Comparison of ENCODE assay signal across 11 mouse cellular contexts in the genomic region with DNA sequence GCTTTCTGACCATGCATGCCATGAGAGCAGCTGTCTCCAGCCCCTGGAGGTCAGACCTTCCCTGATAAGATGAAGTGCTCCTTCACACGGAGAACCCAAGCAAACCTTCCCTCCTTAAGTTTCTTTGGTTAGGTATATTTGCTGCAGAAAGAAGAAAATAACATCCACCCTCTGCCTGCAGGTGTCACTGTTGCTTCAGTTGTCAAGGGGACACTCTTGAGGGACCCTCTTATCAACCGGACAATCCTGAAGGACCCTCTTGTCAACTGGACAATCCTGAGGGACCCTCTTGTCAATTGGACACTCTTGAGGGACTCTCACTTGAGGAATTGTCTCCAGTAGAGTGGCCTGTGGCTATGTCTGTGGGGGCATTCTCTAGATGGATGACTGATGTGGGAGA.
DNase-seq lines count a peak whose midpoint lies in the region; ATAC-seq and TF ChIP-seq lines count a peak whose summit lies in the region.
"Had no signal": no experiment of that assay in that cellular context is flagged by ENCODE, and none has a peak within 500 bp of the region (broad histone marks: within the 10 kb centered on the region; RNA-seq: fewer than 3 reads in every experiment).

No protein-coding gene starts in this region.

- WGBS in liver, embryonic 14.5 days (ENCODE audit: insufficient replicate concordance) = 22% methylated on average over 2 of the region's 2 CpGs
- WGBS in liver, embryonic 12.5 days (ENCODE audit: insufficient replicate concordance) = 22% methylated on average over 2 of the region's 2 CpGs

- peak; percentile 24; the same call in 1 of the 2 replicates for TF ChIP-seq CTCF in gastrocnemius, adult 2 months (IDR thresholded peaks at IDR 0.05)
- peak; percentile 41 for TF ChIP-seq CTCF in liver, embryonic 14.5 days (IDR thresholded peaks at IDR 0.05; ENCODE audit: low read depth)

- TF ChIP-seq EP300 in liver, embryonic 14.5 days (IDR thresholded peaks at IDR 0.05; ENCODE audit: low read depth) = no peak

- DNase-seq in gastrocnemius, adult 2 months = no peak
- no peak for DNase-seq in gastrocnemius, postnatal 25 days
- DNase-seq in liver, embryonic 14.5 days (ENCODE audit: low read depth in 3 of 3, low spot score in 3 of 3) = no peak
- DNase-seq in ES-CJ7 (ENCODE audit: low read depth, low spot score) = peak; percentile 24
- peak; percentile 32 for DNase-seq in embryo, embryonic 9.5 days (ENCODE audit: extremely low spot score)
- no peak for DNase-seq in cerebellum, adult 9-10 months
- DNase-seq: cerebellum, postnatal 36 days; kidney, adult 8-10 months had no signal

- no peak overlapping the region for H3K9ac ChIP-seq in liver, embryonic 14.5 days (replicated peaks)
- no peak overlapping the region for H3K9ac ChIP-seq in liver, embryonic 12.5 days

- H3K27me3 ChIP-seq in liver, embryonic 14.5 days (ENCODE audit: control insufficient read depth, insufficient read depth, low read length) = no peaks in the 10 kb centered on the region
- no peaks in the 10 kb centered on the region for H3K27me3 ChIP-seq in liver, embryonic 12.5 days (replicated peaks)

- no peak overlapping the region for H3K4me3 ChIP-seq in gastrocnemius, adult 2 months
- no peak overlapping the region for H3K4me3 ChIP-seq in liver, embryonic 14.5 days (ENCODE audit: insufficient read depth in 1 of 2, low read depth in 2 of 2, low read length in 2 of 2)
- no peak overlapping the region for H3K4me3 ChIP-seq in liver, embryonic 12.5 days
- H3K4me3 ChIP-seq: megakaryocyte, embryonic 14.5 days had no signal

- peaks cover 0 to 3% of the 10 kb centered on the region in 2 experiments; a peak in 1 of 4 replicates for H3K4me1 ChIP-seq in liver, embryonic 14.5 days (replicated peaks; ENCODE audit: control insufficient read depth in 2 of 2, insufficient read depth in 2 of 2, low read length in 1 of 2)
- H3K4me1 ChIP-seq in liver, embryonic 12.5 days = peaks cover 32% of the 10 kb centered on the region
- H3K4me1 ChIP-seq: megakaryocyte, embryonic 14.5 days had no signal

- ATAC-seq in liver, embryonic 14.5 days (ENCODE audit: insufficient read depth) = no peak
- ATAC-seq in liver, embryonic 12.5 days = no peak
- ATAC-seq in erythroid progenitor cell, adult 5-6 weeks (replicated peaks; ENCODE audit: low FRiP score, poor library complexity, severe bottlenecking) = no peak

- no peak overlapping the region for H3K27ac ChIP-seq in gastrocnemius, adult 2 months
- H3K27ac ChIP-seq in liver, embryonic 14.5 days = no peak overlapping the region
- no peak overlapping the region for H3K27ac ChIP-seq in liver, embryonic 12.5 days

- no peak overlapping the region for H3K4me2 ChIP-seq in liver, embryonic 14.5 days (ENCODE audit: low read depth)
- H3K4me2 ChIP-seq in liver, embryonic 12.5 days = no peak overlapping the region

- no peaks in the 10 kb centered on the region for H3K36me3 ChIP-seq in liver, embryonic 14.5 days (replicated peaks; ENCODE audit: control insufficient read depth, insufficient read depth, low read depth)
- no peaks in the 10 kb centered on the region for H3K36me3 ChIP-seq in liver, embryonic 12.5 days

- intact Hi-C loops in gastrocnemius, adult 2 months (cut with DNase I) = no loop called here

- no peaks in the 10 kb centered on the region for H3K9me3 ChIP-seq in liver, embryonic 14.5 days (ENCODE audit: control insufficient read depth, low read length)
- no peaks in the 10 kb centered on the region for H3K9me3 ChIP-seq in liver, embryonic 12.5 days (replicated peaks)

Comparison
In these comparisons a context has a peak if more than half of its experiments do, and no peak if none do; other contexts are left out.
1. DNase-seq: peak in ES-CJ7 (single experiment) and embryo, embryonic 9.5 days (single experiment); none in gastrocnemius, adult 2 months (single experiment), gastrocnemius, postnatal 25 days (single experiment), liver, embryonic 14.5 days (0 of 3) and cerebellum, adult 9-10 months (single experiment).